Mouse (Mus musculus) kidney, adult 2 months (tissue): ENCODE data around the gene Slco2a1. TPM values are rescaled to one million over a fixed set of nuclear protein-coding genes. Genes with fewer than 3 reads are reported as not detected.

ENCODE experiments used
- DNase-seq: peaks from one replicate; pipeline ENCODE4 v3.0.0; 2021
- H3K27ac ChIP-seq: fragments of 200-500 bp; 2 replicates; pipeline ENCODE4 v1.5.1; 2012; ENCODE audit warnings: low read depth, low read length, control low read depth, inconsistent platforms; ENCODE audit not compliant: insufficient read depth
- H3K27me3 ChIP-seq: fragments of 200-500 bp; replicated peaks from 2 replicates; pipeline ENCODE4 v1.6.1; 2012; ENCODE audit warnings: mild to moderate bottlenecking, moderate library complexity, low read length, inconsistent platforms; ENCODE audit not compliant: control insufficient read depth, insufficient read depth
- H3K36me3 ChIP-seq: fragments of 200-500 bp; 2 replicates; pipeline ENCODE4 v1.6.1; 2012; ENCODE audit warnings: mild to moderate bottlenecking, moderate library complexity, low read length, inconsistent platforms; ENCODE audit not compliant: control insufficient read depth, insufficient read depth
- H3K4me1 ChIP-seq: fragments of 200-500 bp; 2 replicates; pipeline ENCODE4 v1.6.1; 2011; ENCODE audit warnings: low read length; ENCODE audit not compliant: control insufficient read depth, insufficient read depth
- H3K4me3 ChIP-seq: fragments of 200-500 bp; 2 replicates; pipeline ENCODE4 v1.5.1; 2011; ENCODE audit warnings: mild to moderate bottlenecking, low read depth, low read length, control low read depth; ENCODE audit not compliant: insufficient read depth
- CTCF ChIP-seq: fragments of 200-500 bp; conservative IDR thresholded peaks from 2 replicates; pipeline ENCODE4 v1.5.1; 2011; ENCODE audit warnings: low read depth, mild to moderate bottlenecking, control low read depth, low read length, moderate library complexity, mixed read lengths; ENCODE audit not compliant: insufficient read depth, insufficient read length
- POLR2A ChIP-seq: fragments of 200-500 bp; IDR thresholded peaks from one replicate; pipeline ENCODE4 v1.6.1; 2011; ENCODE audit warnings: low read depth, low read length, control low read depth
- WGBS: fragments of 180-500 bp; shearing (Covaris S2); methylation state at CpG from one replicate; pipeline ENCODE4 v1.1.7; 2018; 5-methylcytosine and 5-hydroxymethylcytosine counted together
- polyA plus RNA-seq: library from polyadenylated mRNA; depleted of rRNA; stranded (reverse); fragments of >200 nt; gene quantifications from 2 replicates; pipeline ENCODE4 v1.2.3, GENCODE M21; 2012

Gene Slco2a1
- polyA plus RNA-seq, 1 experiment = 23.6 TPM

DNA sequence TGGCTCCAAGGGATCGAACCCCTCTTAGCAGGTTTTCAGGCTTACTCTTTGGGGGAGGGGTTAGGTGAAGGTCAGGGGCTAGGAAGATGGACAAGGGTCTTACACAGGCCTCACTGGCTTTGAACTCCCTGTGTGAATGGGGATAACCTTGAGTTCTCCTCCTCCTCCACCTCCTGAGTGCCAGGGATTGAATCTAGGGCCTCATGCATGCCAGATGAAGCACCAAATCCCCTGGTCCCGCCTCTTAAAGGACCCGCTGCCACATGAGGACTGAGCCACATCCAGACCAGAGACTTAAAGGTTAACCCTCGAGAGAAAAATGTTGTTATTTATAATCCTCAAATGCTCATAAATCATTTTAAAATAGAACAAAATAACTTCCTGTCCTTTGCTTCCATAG, 128.4 kb downstream of the Slco2a1 start:
- no peak overlapping the region for H3K4me3 ChIP-seq
- no peak for DNase-seq
- no peaks in the 10 kb centered on the region for H3K36me3 ChIP-seq
- no peak for TF ChIP-seq POLR2A
- TF ChIP-seq CTCF = no peak
- H3K27ac ChIP-seq = no peak overlapping the region
- H3K4me1 ChIP-seq = no peaks in the 10 kb centered on the region
- WGBS = 84% methylated on average over 4 of the region's 4 CpGs
- H3K27me3 ChIP-seq = no peaks in the 10 kb centered on the region

DNA sequence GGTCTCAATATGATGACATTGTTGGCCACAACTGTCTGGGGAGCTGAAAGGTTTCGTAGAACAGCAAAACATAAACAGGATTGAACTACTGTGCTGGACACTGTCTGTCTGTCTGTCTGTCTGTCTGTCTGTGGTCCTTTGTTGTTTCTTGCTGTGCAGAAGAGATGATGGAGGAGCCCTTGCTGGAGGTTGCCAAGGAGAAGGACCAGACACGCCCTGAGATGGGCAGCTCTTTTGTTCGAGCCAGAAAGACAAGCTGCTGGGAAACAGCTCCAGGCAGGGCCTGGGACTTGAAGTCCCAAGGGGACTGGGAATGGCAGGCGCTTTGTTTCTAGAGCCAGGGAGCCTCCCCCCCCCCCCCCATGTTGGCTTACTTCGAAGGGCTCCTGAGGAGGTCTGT, 129.0 kb downstream of the Slco2a1 start:
- no peaks in the 10 kb centered on the region for H3K27me3 ChIP-seq
- DNase-seq = no peak
- H3K4me3 ChIP-seq = no peak overlapping the region
- H3K27ac ChIP-seq = no peak overlapping the region
- TF ChIP-seq CTCF = no peak
- TF ChIP-seq POLR2A = no peak
- H3K4me1 ChIP-seq = no peaks in the 10 kb centered on the region
- H3K36me3 ChIP-seq = no peaks in the 10 kb centered on the region
- WGBS = 68% methylated on average over 5 of the region's 5 CpGs

DNA sequence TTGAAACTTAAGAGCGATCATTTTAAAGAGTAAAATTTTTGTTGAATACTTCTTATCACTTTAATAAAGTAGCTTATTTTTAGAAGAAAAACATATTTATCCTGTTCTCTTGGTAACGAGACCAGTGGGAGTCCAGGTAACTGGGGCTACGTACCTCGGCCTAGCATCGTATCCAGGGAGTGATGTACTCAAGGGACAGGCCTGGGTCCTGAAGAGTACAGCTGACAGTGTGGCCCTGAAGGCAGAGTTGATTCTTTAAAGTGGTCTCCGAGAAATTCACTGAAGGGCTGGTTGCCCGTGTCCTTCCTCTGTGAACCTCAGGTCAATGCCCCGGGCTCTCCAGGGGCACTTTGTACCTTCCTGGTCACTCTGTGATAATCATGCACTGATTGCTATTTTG, 129.4 kb downstream of the Slco2a1 start:
- TF ChIP-seq POLR2A = no peak
- TF ChIP-seq CTCF = no peak
- Histone ChIP-seq H3K4me1 (no peaks in the 10 kb centered on the region), H3K36me3 (no peaks in the 10 kb centered on the region), H3K27ac (no peak overlapping the region), H3K27me3 (no peaks in the 10 kb centered on the region), H3K4me3 (no peak overlapping the region)
- DNase-seq = no peak
- WGBS = 78% methylated on average over 8 of the region's 8 CpGs

DNA sequence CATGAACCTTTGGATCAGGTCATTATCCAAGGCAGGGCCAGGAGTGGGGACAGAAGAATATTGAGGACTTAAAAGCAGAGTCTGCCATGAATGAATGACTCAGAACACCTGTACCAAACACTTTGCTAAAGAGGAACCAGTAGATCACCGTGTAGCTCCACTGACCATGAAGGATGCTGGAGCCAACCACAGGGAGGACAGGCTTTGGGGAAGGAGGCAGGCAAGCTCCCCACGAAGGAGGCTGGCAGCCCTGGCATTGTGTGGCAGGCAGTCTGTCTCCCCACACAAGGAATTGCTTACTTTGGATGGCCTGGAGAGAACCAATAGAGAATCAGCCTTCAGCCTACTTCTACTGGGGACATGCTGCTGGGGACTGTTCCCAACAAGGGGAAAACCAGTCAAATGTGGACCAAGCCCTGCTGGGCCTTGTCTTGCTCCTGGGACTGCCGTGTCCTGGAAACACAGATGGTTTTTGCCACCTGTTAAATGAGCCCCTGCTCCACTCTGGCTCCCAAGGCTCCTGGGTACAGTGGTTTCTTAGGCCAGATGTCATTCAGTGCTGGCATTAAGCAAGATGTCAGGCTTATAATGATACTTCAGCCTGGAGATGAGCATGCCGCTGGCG, 130.3 kb downstream of the Slco2a1 start:
- H3K36me3 ChIP-seq = no peaks in the 10 kb centered on the region
- no peaks in the 10 kb centered on the region for H3K27me3 ChIP-seq
- H3K4me1 ChIP-seq = no peaks in the 10 kb centered on the region
- TF ChIP-seq CTCF (no peak), POLR2A (no peak)
- no peak for DNase-seq
- H3K27ac ChIP-seq = no peak overlapping the region
- 90% methylated on average over 5 of the region's 5 CpGs for whole genome bisulfite sequencing
- no peak overlapping the region for H3K4me3 ChIP-seq

DNA sequence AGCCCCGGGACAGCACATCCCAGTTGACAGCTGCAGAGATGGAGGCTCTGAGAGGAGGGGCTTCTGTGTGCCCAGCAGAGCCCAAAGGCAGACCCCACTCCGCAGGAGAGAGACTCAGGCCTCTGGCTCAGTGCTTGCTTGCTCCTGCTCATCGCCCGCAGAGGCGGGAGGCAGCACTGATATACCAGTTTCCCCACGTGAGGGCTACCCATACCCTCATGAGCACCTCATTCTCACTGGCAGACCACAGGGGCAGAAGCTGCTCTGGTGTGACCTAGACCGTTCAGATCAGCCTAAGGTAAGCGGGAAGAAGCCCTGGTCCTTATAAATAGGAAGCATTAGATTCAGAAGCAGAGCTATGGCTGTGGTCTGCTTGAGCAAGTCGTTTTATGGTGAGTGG, 131.3 kb downstream of the Slco2a1 start:
- 92% methylated on average over 9 of the region's 9 CpGs for WGBS
- TF ChIP-seq CTCF (no peak), POLR2A (no peak)
- Histone ChIP-seq H3K27me3 (no peaks in the 10 kb centered on the region), H3K36me3 (no peaks in the 10 kb centered on the region), H3K4me3 (no peak overlapping the region), H3K4me1 (no peaks in the 10 kb centered on the region), H3K27ac (no peak overlapping the region)
- DNase-seq = no peak

DNA sequence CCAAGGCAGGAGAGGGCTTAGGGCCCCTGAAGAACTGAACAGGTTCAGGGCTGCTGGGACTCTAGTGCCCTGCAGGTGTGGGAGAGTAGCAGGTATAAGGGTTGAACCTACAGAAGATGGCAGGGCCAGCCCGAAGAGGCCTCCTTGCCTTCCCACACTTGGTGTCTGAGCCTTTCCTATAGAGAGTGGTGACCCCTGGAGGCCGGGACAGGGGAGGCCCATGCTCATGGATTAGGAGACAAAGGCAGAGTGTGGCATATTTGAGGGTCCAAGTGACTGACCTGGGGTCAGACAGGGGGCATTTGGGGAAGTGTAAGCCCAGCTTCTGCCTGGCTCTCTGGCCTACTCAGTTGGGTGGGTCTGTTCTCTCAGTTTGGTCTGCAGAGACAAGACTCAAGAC, 131.7 kb downstream of the Slco2a1 start:
- H3K27me3 ChIP-seq = no peaks in the 10 kb centered on the region
- H3K4me3 ChIP-seq = no peak overlapping the region
- TF ChIP-seq POLR2A (no peak), CTCF (no peak)
- WGBS = 60% methylated on average over 2 of the region's 2 CpGs
- no peak for DNase-seq
- H3K36me3 ChIP-seq = no peaks in the 10 kb centered on the region
- H3K4me1 ChIP-seq = no peaks in the 10 kb centered on the region
- no peak overlapping the region for H3K27ac ChIP-seq

DNA sequence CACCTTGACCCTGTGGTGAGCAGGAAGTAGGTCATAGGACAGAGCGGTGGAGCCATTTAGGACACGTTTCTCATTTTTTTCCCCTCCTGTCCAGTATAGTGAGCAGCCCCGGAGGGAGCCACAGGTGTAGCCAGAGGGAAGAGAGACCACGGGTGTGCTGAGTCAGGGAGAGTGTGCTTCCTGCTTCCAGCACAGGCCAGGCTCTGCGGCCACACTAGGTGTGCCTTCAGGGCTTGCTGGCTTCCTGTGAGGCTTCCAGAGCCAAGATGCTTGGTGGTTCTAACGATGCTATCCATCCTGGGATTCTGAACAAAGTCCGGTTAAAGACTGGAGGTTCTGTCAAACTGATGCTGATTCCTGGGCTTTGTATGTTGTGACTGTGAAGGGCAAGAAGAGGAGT, 133.0 kb downstream of the Slco2a1 start:
- 79% methylated on average over 7 of the region's 7 CpGs for WGBS

More for the DNA sequence above, 133.0 kb downstream of the Slco2a1 start:
- Histone ChIP-seq H3K27me3 (no peaks in the 10 kb centered on the region), H3K27ac (no peak overlapping the region), H3K36me3 (no peaks in the 10 kb centered on the region), H3K4me1 (no peaks in the 10 kb centered on the region), H3K4me3 (no peak overlapping the region)
- no peak for DNase-seq
- TF ChIP-seq POLR2A (no peak), CTCF (no peak)
